Mouse (Mus musculus) stomach, embryonic 14.5 days (tissue): ENCODE results near the gene Ppp1r2. TPM values are rescaled to one million over a fixed set of nuclear protein-coding genes. Genes with fewer than 3 reads are reported as not detected.
A peak's percentile ranks its signal among the peaks of the same experiment; 100 is the strongest.

ENCODE experiments used
- ATAC-seq: fragments of 200-750 bp; cut with Nextera tagmentation; 2 replicates; pipeline ENCODE4 v1.8.0; 2017; ENCODE audit warnings: low read depth, moderate TSS enrichment; ENCODE audit not compliant: insufficient number of reproducible peaks, insufficient read depth, low FRiP score
- H3K27ac ChIP-seq: fragments of 300-500 bp; sonication (generic); 2 replicates; pipeline ENCODE4 v1.5.1; 2014; ENCODE audit warnings: mild to moderate bottlenecking, low read length, moderate library complexity, mixed read lengths
- H3K27me3 ChIP-seq: fragments of 300-500 bp; sonication (generic); 2 replicates; pipeline ENCODE4 v1.6.1; 2014; ENCODE audit warnings: low read length, control low read depth, mixed read lengths; ENCODE audit not compliant: control insufficient read depth, insufficient read depth
- H3K36me3 ChIP-seq: fragments of 300-500 bp; sonication (generic); 2 replicates; pipeline ENCODE4 v1.6.1; 2014; ENCODE audit warnings: mild to moderate bottlenecking, control low read depth, low read length, moderate library complexity, mixed read lengths; ENCODE audit not compliant: control insufficient read depth, insufficient read depth
- H3K4me1 ChIP-seq: fragments of 300-500 bp; sonication (generic); 2 replicates; pipeline ENCODE4 v1.6.1; 2014; ENCODE audit warnings: low read length, control low read depth, mixed read lengths; ENCODE audit not compliant: control insufficient read depth, insufficient read depth
- H3K4me2 ChIP-seq: fragments of 300-500 bp; sonication (generic); replicated peaks from 2 replicates; pipeline ENCODE4 v1.6.1; 2014; ENCODE audit warnings: low read depth, low read length, control low read depth
- H3K4me3 ChIP-seq: fragments of 300-500 bp; sonication (generic); 2 replicates; pipeline ENCODE4 v1.5.1; 2014; ENCODE audit warnings: low read depth, low read length, control low read depth
- H3K9ac ChIP-seq: fragments of 300-500 bp; sonication (generic); replicated peaks from 2 replicates; pipeline ENCODE4 v1.6.1; 2014; ENCODE audit warnings: low read depth, mild to moderate bottlenecking, control low read depth, low read length, moderate library complexity, mixed read lengths
- H3K9me3 ChIP-seq: fragments of 300-500 bp; sonication (generic); 2 replicates; pipeline ENCODE4 v1.6.1; 2016; ENCODE audit warnings: low read depth, low read length, control low read depth; ENCODE audit not compliant: control insufficient read depth
- WGBS: fragments of 180-500 bp; shearing (Covaris S2); extraction: QIAGEN DNeasy Blood & Tissue Kit; methylation state at CpG from one replicate; pipeline ENCODE4 v1.1.7; 2014; 5-methylcytosine and 5-hydroxymethylcytosine counted together
- polyA plus RNA-seq: library from polyadenylated mRNA; unstranded; fragments of >200 nt; fragmentation: Nextera tagmentation; extraction: Ambion mirVana; gene quantifications from 2 replicates; pipeline ENCODE4 v1.2.1, GENCODE M21; 2014

The Ppp1r2 gene
- polyA plus RNA-seq, 1 experiment from 2014 or later, result 86.0 TPM

GRCm38 (mm10) chr16:31280176-31280575 lies 5.1 kb upstream of the Ppp1r2 start:
- no peak for ATAC-seq
- Histone ChIP-seq H3K4me1 (no peaks in the 10 kb centered on the region), H3K4me2 (no peak overlapping the region), H3K9ac (no peak overlapping the region), H3K27ac (no peak overlapping the region), H3K27me3 (no peaks in the 10 kb centered on the region), H3K9me3 (no peaks in the 10 kb centered on the region), H3K36me3 (no peaks in the 10 kb centered on the region), H3K4me3 (no peak overlapping the region)
- WGBS, result 84% methylated on average over 4 of the region's 4 CpGs

GRCm38 (mm10) chr16:31278581-31278980 lies 3.5 kb upstream of the Ppp1r2 start:
- no peak for ATAC-seq
- Histone ChIP-seq H3K36me3 (no peaks in the 10 kb centered on the region), H3K27ac (no peak overlapping the region), H3K27me3 (no peaks in the 10 kb centered on the region), H3K9ac (no peak overlapping the region), H3K4me3 (no peak overlapping the region), H3K4me1 (peaks cover 2% of the 10 kb centered on the region; the same call in 1 of the 2 replicates), H3K4me2 (no peak overlapping the region), H3K9me3 (no peaks in the 10 kb centered on the region)
- WGBS, result 64% methylated on average over 6 of the region's 6 CpGs

DNA sequence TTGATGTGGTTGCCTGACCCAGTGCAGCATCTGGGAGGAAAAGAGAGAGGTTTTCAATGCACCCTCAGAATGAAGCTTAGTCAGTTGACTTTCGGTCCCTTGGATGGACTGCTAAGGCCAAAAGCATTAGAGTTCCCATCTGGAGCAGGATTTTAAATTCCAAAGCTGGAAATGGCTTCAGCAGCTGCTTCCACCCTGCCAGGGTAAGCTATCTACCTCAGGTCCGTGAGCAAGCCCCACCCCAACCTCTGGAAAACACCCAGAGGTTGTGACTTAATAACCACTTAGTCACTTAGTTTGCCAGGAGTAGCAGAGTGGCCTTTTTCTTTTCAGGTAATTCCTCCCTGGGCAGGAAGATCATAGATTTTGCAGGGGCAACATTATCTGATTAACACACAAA lies 3.0 kb upstream of the Ppp1r2 start:
- WGBS, result 55% methylated on average over 2 of the region's 2 CpGs
- H3K9ac ChIP-seq, result no peak overlapping the region
- no peak for ATAC-seq
- H3K36me3 ChIP-seq, result no peaks in the 10 kb centered on the region
- no peak overlapping the region for H3K4me2 ChIP-seq
- no peak overlapping the region for H3K27ac ChIP-seq
- H3K4me3 ChIP-seq, result no peak overlapping the region
- no peaks in the 10 kb centered on the region for H3K27me3 ChIP-seq
- no peaks in the 10 kb centered on the region for H3K9me3 ChIP-seq
- peaks cover 7% of the 10 kb centered on the region; the same call in 1 of the 2 replicates for H3K4me1 ChIP-seq

- Histone ChIP-seq H3K9me3 (no peaks in the 10 kb centered on the region), H3K27me3 (no peaks in the 10 kb centered on the region), H3K4me2 (no peak overlapping the region), H3K27ac (peak overlapping the region; percentile 2; the same call in 1 of the 2 replicates), H3K4me3 (no peak overlapping the region), H3K36me3 (no peaks in the 10 kb centered on the region), H3K9ac (no peak overlapping the region), H3K4me1 (peaks cover 17% of the 10 kb centered on the region)
- no peak for ATAC-seq
- 67% methylated on average over 7 of the region's 7 CpGs for WGBS
Measured at GRCm38 (mm10) chr16:31276962-31277361, 1.9 kb upstream of the Ppp1r2 start.

DNA sequence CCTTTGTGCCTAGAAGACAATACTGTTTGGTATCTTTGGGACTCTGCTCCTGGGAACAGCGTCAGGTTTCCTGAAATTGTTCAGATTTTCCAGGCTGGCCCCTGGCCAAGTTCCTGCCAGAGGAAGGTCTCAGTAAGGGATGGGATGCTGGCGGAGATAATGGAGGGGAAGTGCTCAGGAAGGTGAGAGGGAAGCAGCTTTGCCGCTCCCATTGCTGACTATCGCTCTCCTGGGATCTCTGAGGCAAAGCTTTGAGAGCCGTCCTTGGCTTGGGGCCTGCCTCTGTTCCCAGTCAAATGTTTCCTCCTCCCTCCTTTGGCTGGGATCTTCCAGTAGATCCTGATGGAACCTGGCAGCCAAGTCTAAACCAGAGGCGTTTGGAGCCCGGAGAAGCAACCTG lies 1.5 kb upstream of the Ppp1r2 start:
- H3K27ac ChIP-seq, result peak overlapping the region; percentile 2; the same call in 1 of the 2 replicates
- H3K9ac ChIP-seq, result no peak overlapping the region
- H3K9me3 ChIP-seq, result no peaks in the 10 kb centered on the region
- peaks cover 17% of the 10 kb centered on the region for H3K4me1 ChIP-seq
- H3K27me3 ChIP-seq, result no peaks in the 10 kb centered on the region
- ATAC-seq, result no peak
- H3K4me3 ChIP-seq, result no peak overlapping the region
- no peak overlapping the region; the same call in 1 of the 2 replicates for H3K4me2 ChIP-seq
- no peaks in the 10 kb centered on the region for H3K36me3 ChIP-seq
- 46% methylated on average over 7 of the region's 7 CpGs for WGBS

DNA sequence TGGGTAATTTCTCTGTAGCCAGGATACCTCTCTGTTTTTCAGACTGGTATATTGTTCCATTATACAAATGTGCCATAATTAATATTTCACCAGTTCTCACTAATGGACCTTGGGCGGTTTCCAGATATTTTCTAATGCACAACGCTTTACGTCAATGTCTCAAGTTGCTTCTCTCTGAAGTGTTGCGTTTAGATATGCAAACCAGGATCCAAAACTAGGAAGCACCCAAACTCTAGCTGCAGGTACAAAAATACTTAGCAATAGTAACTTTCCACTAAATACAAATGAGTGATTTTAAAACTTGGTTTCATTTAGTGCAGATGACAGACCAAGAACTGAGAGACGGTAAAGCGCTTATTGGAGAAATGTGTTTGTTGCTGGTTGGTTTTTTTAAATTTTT lies 993 bp downstream of the Ppp1r2 start:
- no peaks in the 10 kb centered on the region for H3K36me3 ChIP-seq
- no peaks in the 10 kb centered on the region for H3K27me3 ChIP-seq
- no peak overlapping the region for H3K27ac ChIP-seq
- under 1% methylated on average over 6 of the region's 6 CpGs for WGBS
- peaks cover 17% of the 10 kb centered on the region for H3K4me1 ChIP-seq
- peak overlapping the region; percentile 80 for H3K9ac ChIP-seq
- H3K4me3 ChIP-seq, result peak overlapping the region; percentile 93
- ATAC-seq, result no peak
- H3K4me2 ChIP-seq, result peak overlapping the region; percentile 45
- no peaks in the 10 kb centered on the region for H3K9me3 ChIP-seq

GRCm38 (mm10) chr16:31266692-31267091 lies 8.4 kb downstream of the Ppp1r2 start:
- H3K4me3 ChIP-seq, result no peak overlapping the region
- no peaks in the 10 kb centered on the region for H3K4me1 ChIP-seq
- no peak for ATAC-seq
- no peaks in the 10 kb centered on the region for H3K9me3 ChIP-seq
- H3K27ac ChIP-seq, result no peak overlapping the region
- WGBS, result 90% methylated on average over 2 of the region's 2 CpGs
- no peaks in the 10 kb centered on the region for H3K27me3 ChIP-seq
- H3K9ac ChIP-seq, result no peak overlapping the region
- H3K36me3 ChIP-seq, result peaks cover 12% of the 10 kb centered on the region
- no peak overlapping the region for H3K4me2 ChIP-seq

DNA sequence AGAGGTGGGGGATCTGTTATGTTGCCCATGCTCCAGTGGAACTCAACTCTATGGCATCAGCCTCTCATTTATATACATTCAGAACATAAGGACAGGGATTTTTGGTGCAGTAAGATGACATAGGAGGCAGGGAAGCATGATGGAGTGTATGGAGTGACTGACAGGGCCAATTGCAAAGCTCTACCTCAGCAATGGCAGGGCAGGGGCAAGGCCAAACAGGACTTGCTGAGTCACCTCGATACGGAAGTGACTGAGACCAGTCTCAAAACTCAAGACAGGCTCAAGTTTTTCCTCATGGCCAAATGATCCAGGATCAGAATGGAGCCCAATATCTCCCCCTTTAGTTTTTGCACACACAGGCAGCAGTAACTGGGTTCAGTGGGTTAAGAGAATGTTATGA lies 18.9 kb downstream of the Ppp1r2 start:
- no peak overlapping the region for H3K4me2 ChIP-seq
- H3K9me3 ChIP-seq, result no peaks in the 10 kb centered on the region
- H3K4me1 ChIP-seq, result no peaks in the 10 kb centered on the region
- 93% methylated on average over 2 of the region's 2 CpGs for WGBS
- H3K27ac ChIP-seq, result no peak overlapping the region
- no peaks in the 10 kb centered on the region for H3K27me3 ChIP-seq
- H3K9ac ChIP-seq, result no peak overlapping the region
- H3K4me3 ChIP-seq, result no peak overlapping the region
- no peak for ATAC-seq
- H3K36me3 ChIP-seq, result peaks cover 33% of the 10 kb centered on the region

GRCm38 (mm10) chr16:31255685-31256084 lies 19.4 kb downstream of the Ppp1r2 start:
- Histone ChIP-seq H3K4me2 (no peak overlapping the region), H3K9ac (no peak overlapping the region), H3K36me3 (peaks cover 33% of the 10 kb centered on the region)

More at GRCm38 (mm10) chr16:31255685-31256084, 19.4 kb downstream of the Ppp1r2 start:
- no peaks in the 10 kb centered on the region for H3K9me3 ChIP-seq
- no peak overlapping the region for H3K27ac ChIP-seq
- H3K4me1 ChIP-seq, result no peaks in the 10 kb centered on the region
- 76% methylated on average over 3 of the region's 3 CpGs for WGBS
- ATAC-seq, result no peak
- H3K27me3 ChIP-seq, result no peaks in the 10 kb centered on the region
- no peak overlapping the region for H3K4me3 ChIP-seq
